Mouse (Mus musculus): ENCODE results near the gene C1s2.
"Not testable (repeated sequence)": the region's sequence is repeated elsewhere in the genome, so short reads cannot be mapped to it uniquely, and the experiment has no call there.

The C1s2 gene

DNA sequence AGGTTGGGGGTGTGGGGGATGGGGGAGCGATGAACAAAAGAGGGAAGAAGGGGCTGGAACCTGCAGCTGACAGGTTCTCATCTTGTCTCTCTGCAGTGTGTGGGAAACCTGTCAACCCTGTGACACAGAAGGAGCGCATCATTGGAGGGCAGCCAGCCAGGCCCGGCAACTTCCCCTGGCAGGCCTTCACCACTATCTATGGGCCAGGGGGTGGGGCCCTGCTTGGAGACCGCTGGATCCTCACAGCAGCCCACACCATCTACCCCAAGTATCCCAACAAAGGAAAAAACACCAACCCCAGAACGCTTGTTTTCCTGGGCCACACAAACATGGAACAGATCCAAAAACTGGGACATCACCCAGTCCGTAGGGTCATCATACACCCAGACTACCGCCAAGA, 55.7 kb downstream of the C1s2 start:
- POLR2A ChIA-PET = not testable (repeated sequence)

DNA sequence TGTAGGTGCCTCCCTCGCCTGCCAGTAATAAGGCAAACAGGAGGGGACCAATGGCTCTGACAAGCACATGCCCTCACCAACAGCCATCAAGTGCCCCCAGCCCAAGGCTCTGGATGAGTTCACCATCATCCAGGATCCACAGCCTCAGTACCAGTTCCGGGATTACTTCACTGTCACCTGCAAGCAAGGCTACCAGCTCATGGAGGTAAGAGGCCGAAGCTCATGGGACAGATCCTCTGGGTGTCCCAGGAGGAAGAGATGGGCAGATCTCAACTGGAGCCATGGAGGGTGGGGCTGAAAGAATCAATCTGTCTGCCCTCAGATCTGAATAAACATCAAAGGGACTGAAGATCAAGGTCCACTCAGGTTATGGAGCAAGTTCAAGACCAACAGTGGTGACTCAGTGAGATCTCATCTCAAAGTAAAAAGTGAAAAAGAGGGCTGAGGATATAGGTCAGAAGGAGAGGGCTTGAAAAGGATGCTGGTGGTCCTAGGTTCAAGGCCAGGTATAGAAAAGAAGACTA, 60.7 kb downstream of the C1s2 start:
- CTCF ChIA-PET, POLR2A ChIA-PET: not testable (repeated sequence)

More for the DNA sequence above, 55.7 kb downstream of the C1s2 start:
- CTCF ChIA-PET = not testable (repeated sequence)
